Mouse (Mus musculus): ENCODE data around the gene Ctdspl.

Ctdspl gene

GRCm38 (mm10) chr9:119060701-119061100 lies 134.4 kb downstream of the Ctdspl start:
- DNase-seq (ENCODE audit: low read depth, low spot score) = no peak

GRCm38 (mm10) chr9:119063036-119063644 lies 136.9 kb downstream of the Ctdspl start:
- DNase-seq (ENCODE audit: low read depth, low spot score) = no peak

- no peak for DNase-seq (ENCODE audit: low read depth, low spot score)
Observed at GRCm38 (mm10) chr9:119064296-119064695, 138.0 kb downstream of the Ctdspl start.

- peak; percentile 32 for DNase-seq (ENCODE audit: low read depth, low spot score)
Observed at GRCm38 (mm10) chr9:119067601-119068000, 141.3 kb downstream of the Ctdspl start.

- DNase-seq (ENCODE audit: low read depth, low spot score) = no peak
Observed at GRCm38 (mm10) chr9:119068266-119068665, 142.0 kb downstream of the Ctdspl start.

GRCm38 (mm10) chr9:119070173-119070825 lies 144.0 kb downstream of the Ctdspl start:
- no peak for DNase-seq (ENCODE audit: low read depth, low spot score)

GRCm38 (mm10) chr9:119071786-119072185 lies 145.5 kb downstream of the Ctdspl start:
- DNase-seq (ENCODE audit: low read depth, low spot score) = no peak

GRCm38 (mm10) chr9:119073184-119073895 lies 147.1 kb downstream of the Ctdspl start:
- DNase-seq (ENCODE audit: low read depth, low spot score) = no peak

GRCm38 (mm10) chr9:119075685-119076084 lies 149.4 kb downstream of the Ctdspl start:
- no peak for DNase-seq (ENCODE audit: low read depth, low spot score)

GRCm38 (mm10) chr9:119080040-119080675 lies 153.9 kb downstream of the Ctdspl start:
- DNase-seq (ENCODE audit: low read depth, low spot score) = no peak

GRCm38 (mm10) chr9:119082039-119082438 lies 155.8 kb downstream of the Ctdspl start:
- no peak for DNase-seq (ENCODE audit: low read depth, low spot score)

GRCm38 (mm10) chr9:119082656-119083430 lies 156.6 kb downstream of the Ctdspl start:
- no peak for DNase-seq (ENCODE audit: low read depth, low spot score)

- DNase-seq (ENCODE audit: low read depth, low spot score) = no peak
Observed at GRCm38 (mm10) chr9:119083966-119084365, 157.7 kb downstream of the Ctdspl start.

GRCm38 (mm10) chr9:119086451-119086850 lies 160.2 kb downstream of the Ctdspl start:
- DNase-seq (ENCODE audit: low read depth, low spot score) = no peak

GRCm38 (mm10) chr9:119087309-119087708 lies 161.1 kb downstream of the Ctdspl start:
- no peak for DNase-seq (ENCODE audit: low read depth, low spot score)

- no peak for DNase-seq (ENCODE audit: low read depth, low spot score)
Observed at GRCm38 (mm10) chr9:119088148-119088801, 162.0 kb downstream of the Ctdspl start.

GRCm38 (mm10) chr9:119089437-119089836 lies 163.2 kb downstream of the Ctdspl start:
- DNase-seq (ENCODE audit: low read depth, low spot score) = no peak

- no peak for DNase-seq (ENCODE audit: low read depth, low spot score)
Observed at GRCm38 (mm10) chr9:119090462-119090861, 164.2 kb downstream of the Ctdspl start.

- DNase-seq (ENCODE audit: low read depth, low spot score) = no peak
Observed at GRCm38 (mm10) chr9:119091581-119092310, 165.5 kb downstream of the Ctdspl start.
